Mouse (Mus musculus): Measurements from ENCODE around the gene Zzz3.

DNA sequence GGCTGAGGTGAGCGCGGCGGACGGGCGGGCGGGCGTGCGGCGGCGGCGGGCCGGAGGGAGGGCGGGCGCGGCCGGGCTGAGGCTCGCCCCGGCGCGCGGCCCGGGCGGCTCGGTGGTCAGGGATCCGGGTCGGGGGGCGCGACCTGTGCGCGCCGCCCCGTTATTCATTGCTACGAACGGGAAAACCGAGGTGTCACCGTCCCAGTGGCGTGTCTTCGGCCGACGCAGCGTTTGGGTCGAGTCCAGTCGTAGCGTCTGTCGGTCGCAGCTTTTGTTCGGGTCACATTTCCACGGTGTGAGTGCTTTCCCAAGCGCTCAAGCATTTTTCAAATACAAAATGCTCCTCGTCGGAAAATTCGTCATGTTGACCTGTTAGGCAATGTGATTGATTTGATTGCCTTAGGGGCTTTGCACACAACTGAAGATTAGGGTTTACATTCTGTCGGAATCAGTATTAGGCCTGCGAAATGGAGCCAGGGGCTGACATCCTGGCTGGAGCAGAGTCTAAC lies 48.6 kb upstream of the Zzz3 start:
- TF ChIP-seq EP300 (IDR thresholded peaks at IDR 0.05; ENCODE audit: insufficient read depth, low read depth, low read length) (no peak), POLR2A (IDR thresholded peaks at IDR 0.05; ENCODE audit: insufficient read depth, low read depth, low read length) (no peak), CTCF (IDR thresholded peaks at IDR 0.05) (no peak)
